Mouse (Mus musculus) heart, embryonic 11.5 days (tissue): ENCODE measurements around the gene Cdkl4. TPM values are rescaled to one million over a fixed set of nuclear protein-coding genes. Genes with fewer than 3 reads are reported as not detected.

Experiments
- ATAC-seq: fragments of 200-750 bp; cut with Nextera tagmentation; replicated peaks from 2 replicates; pipeline ENCODE4 v1.8.0; 2017; ENCODE audit warnings: moderate library complexity; ENCODE audit not compliant: insufficient number of reproducible peaks, low FRiP score, low TSS enrichment
- H3K27ac ChIP-seq: fragments of 300-500 bp; sonication (generic); 2 replicates; pipeline ENCODE4 v1.5.1; 2014; ENCODE audit warnings: mild to moderate bottlenecking, low read depth, low read length
- H3K27me3 ChIP-seq: fragments of 300-500 bp; sonication (generic); 2 replicates; pipeline ENCODE4 v1.6.1; 2014; ENCODE audit warnings: mild to moderate bottlenecking, low read length, mixed read lengths; ENCODE audit not compliant: control insufficient read depth, insufficient read depth
- H3K36me3 ChIP-seq: fragments of 300-500 bp; sonication (generic); 2 replicates; pipeline ENCODE4 v1.6.1; 2014; ENCODE audit warnings: mild to moderate bottlenecking, low read length, moderate library complexity, mixed read lengths; ENCODE audit not compliant: control insufficient read depth, insufficient read depth
- H3K4me1 ChIP-seq: fragments of 300-500 bp; sonication (generic); 2 replicates; pipeline ENCODE4 v1.6.1; 2014; ENCODE audit warnings: low read length; ENCODE audit not compliant: control insufficient read depth, insufficient read depth
- H3K4me2 ChIP-seq: fragments of 300-500 bp; sonication (generic); 2 replicates; pipeline ENCODE4 v1.6.1; 2014; ENCODE audit warnings: mild to moderate bottlenecking, moderate library complexity
- H3K4me3 ChIP-seq: fragments of 300-500 bp; sonication (generic); 2 replicates; pipeline ENCODE4 v1.5.1; 2014; ENCODE audit warnings: low read depth, low read length
- H3K9ac ChIP-seq: fragments of 300-500 bp; sonication (generic); 2 replicates; pipeline ENCODE4 v1.6.1; 2014; ENCODE audit warnings: mild to moderate bottlenecking, low read depth, low read length, moderate library complexity
- H3K9me3 ChIP-seq: fragments of 300-500 bp; sonication (generic); replicated peaks from 2 replicates; pipeline ENCODE4 v1.6.1; 2016; ENCODE audit warnings: low read length; ENCODE audit not compliant: control insufficient read depth
- WGBS: fragments of 180-500 bp; shearing (Covaris S2); extraction: QIAGEN DNeasy Blood & Tissue Kit; methylation state at CpG from one replicate; pipeline ENCODE4 v1.1.7; 2014; ENCODE audit not compliant: insufficient replicate concordance; 5-methylcytosine and 5-hydroxymethylcytosine counted together
- polyA plus RNA-seq: library from polyadenylated mRNA; unstranded; fragments of >200 nt; fragmentation: Nextera tagmentation; extraction: Ambion mirVana; gene quantifications from 2 replicates; pipeline ENCODE4 v1.2.1, GENCODE M21; 2014

Gene Cdkl4
- 0.11 TPM in 1 of 2 replicates, not detected in the other for polyA plus RNA-seq

- H3K4me3 ChIP-seq, result peak within 1 kb of the TSS; percentile 47
- 64% methylated on average over 15 of the region's 15 CpGs for WGBS
- 0 out of 2 replicates have a peak, but pooled peaks cover 2% of the 10 kb centered on the region for H3K4me1 ChIP-seq
- H3K9ac ChIP-seq, result peak within 1 kb of the TSS; percentile 64
- no peak for ATAC-seq
- H3K27ac ChIP-seq, result no peak within 1 kb of the TSS
- H3K9me3 ChIP-seq, result no peaks in the 10 kb centered on the region
- H3K27me3 ChIP-seq, result 0 out of 2 replicates have a peak, but pooled peaks cover 2% of the 10 kb centered on the region
- H3K36me3 ChIP-seq, result no peaks in the 10 kb centered on the region; the same call in 1 of the 2 replicates
- H3K4me2 ChIP-seq, result peak within 1 kb of the TSS; percentile 92
Measured at GRCm38 (mm10) chr17:80577639-80578038, at the start of gene Cdkl4. TSS of gene Cdkl4 (minus strand) at chr17:80577813.

DNA sequence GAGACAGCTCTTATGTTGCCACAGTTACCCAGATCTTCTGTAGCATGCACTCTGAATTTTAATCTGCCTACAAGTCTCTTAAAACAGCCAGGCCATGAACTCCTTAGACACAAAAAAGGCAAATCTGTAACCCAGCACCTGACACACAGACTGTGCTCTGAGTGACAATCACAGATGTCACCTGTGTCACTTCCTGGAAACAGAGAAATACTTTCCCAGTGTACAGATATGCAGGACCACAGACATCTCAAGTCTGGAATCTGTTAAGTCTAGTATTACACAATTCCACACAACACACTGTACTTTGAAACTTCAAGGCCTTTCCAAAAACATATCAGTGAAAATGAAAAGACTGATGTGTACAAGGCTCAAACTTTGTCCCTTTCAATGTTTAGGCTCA is 47.4 kb upstream of the Cdkl4 start:
- no peaks in the 10 kb centered on the region for H3K36me3 ChIP-seq
- H3K4me1 ChIP-seq, result no peaks in the 10 kb centered on the region
- no peak for ATAC-seq
- H3K4me2 ChIP-seq, result no peak overlapping the region
- H3K4me3 ChIP-seq, result no peak overlapping the region
- no peak overlapping the region for H3K27ac ChIP-seq
- H3K9me3 ChIP-seq, result no peaks in the 10 kb centered on the region
- no peak overlapping the region for H3K9ac ChIP-seq
- H3K27me3 ChIP-seq, result no peaks in the 10 kb centered on the region

GRCm38 (mm10) chr17:80621691-80622090 is 44.1 kb upstream of the Cdkl4 start:
- 0 out of 2 replicates have a peak, but pooled peaks cover 4% of the 10 kb centered on the region for H3K4me1 ChIP-seq
- H3K9me3 ChIP-seq, result no peaks in the 10 kb centered on the region
- no peak for ATAC-seq
- peaks cover 6% of the 10 kb centered on the region; the same call in 1 of the 2 replicates for H3K36me3 ChIP-seq
- 65% methylated on average over 4 of the region's 4 CpGs for WGBS
- no peak overlapping the region for H3K4me2 ChIP-seq
- no peak overlapping the region for H3K27ac ChIP-seq
- H3K27me3 ChIP-seq, result no peaks in the 10 kb centered on the region
- H3K9ac ChIP-seq, result no peak overlapping the region
- H3K4me3 ChIP-seq, result no peak overlapping the region

DNA sequence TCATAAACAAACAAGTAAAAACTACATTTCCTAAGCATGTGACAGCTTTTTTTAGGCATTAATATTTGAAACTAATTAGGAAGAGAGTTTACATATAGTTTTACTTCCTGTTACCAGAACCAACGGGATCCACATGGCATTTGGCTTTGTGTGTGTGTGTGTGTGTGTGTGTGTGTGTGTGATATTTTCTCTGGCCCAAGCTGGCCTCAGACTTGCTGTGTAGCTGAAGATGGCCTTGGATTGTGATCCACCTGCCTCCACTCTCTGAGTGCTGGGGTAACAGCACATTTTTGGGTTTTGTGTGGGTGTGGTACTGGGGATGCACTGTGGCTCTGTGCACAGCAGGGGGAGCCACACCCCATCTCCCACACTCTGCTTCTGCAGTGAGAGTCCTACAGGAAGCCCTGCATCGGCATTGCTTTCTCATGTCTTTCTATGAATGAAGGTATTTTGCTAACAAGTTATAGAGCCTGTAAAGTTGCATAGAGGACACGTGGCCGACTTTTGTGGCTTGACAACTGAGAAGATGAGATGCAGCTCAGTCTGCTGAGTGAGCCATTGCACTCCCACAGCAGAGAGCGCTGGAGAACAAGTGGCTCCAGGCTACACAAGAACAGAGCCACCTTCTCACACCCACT is 43.3 kb upstream of the Cdkl4 start:
- no peaks in the 10 kb centered on the region for H3K27me3 ChIP-seq
- no peak overlapping the region for H3K27ac ChIP-seq
- no peak overlapping the region for H3K9ac ChIP-seq
- H3K4me2 ChIP-seq, result no peak overlapping the region
- WGBS, result 52% methylated on average over 5 of the region's 5 CpGs
- ATAC-seq, result no peak
- H3K36me3 ChIP-seq, result peaks cover 6% of the 10 kb centered on the region; the same call in 1 of the 2 replicates
- 0 out of 2 replicates have a peak, but pooled peaks cover 4% of the 10 kb centered on the region for H3K4me1 ChIP-seq
- no peak overlapping the region for H3K4me3 ChIP-seq
- no peaks in the 10 kb centered on the region for H3K9me3 ChIP-seq

GRCm38 (mm10) chr17:80619556-80619955 is 41.9 kb upstream of the Cdkl4 start:
- Histone ChIP-seq H3K36me3 (peaks cover 13% of the 10 kb centered on the region), H3K27ac (no peak overlapping the region), H3K4me3 (no peak overlapping the region), H3K27me3 (no peaks in the 10 kb centered on the region), H3K4me1 (0 out of 2 replicates have a peak, but pooled peaks cover 4% of the 10 kb centered on the region), H3K9me3 (no peaks in the 10 kb centered on the region), H3K9ac (no peak overlapping the region), H3K4me2 (no peak overlapping the region)
- 72% methylated on average over 13 of the region's 13 CpGs for WGBS
- ATAC-seq, result no peak

GRCm38 (mm10) chr17:80618890-80619289 is 41.3 kb upstream of the Cdkl4 start:
- 0 out of 2 replicates have a peak, but pooled peaks cover 4% of the 10 kb centered on the region for H3K4me1 ChIP-seq
- H3K27me3 ChIP-seq, result no peaks in the 10 kb centered on the region
- no peak overlapping the region for H3K9ac ChIP-seq
- no peak overlapping the region for H3K27ac ChIP-seq
- H3K4me2 ChIP-seq, result no peak overlapping the region
- H3K4me3 ChIP-seq, result no peak overlapping the region
- peaks cover 15% of the 10 kb centered on the region for H3K36me3 ChIP-seq
- H3K9me3 ChIP-seq, result no peaks in the 10 kb centered on the region
- 82% methylated on average over 5 of the region's 5 CpGs for WGBS
- ATAC-seq, result no peak

GRCm38 (mm10) chr17:80603806-80604205 is 26.2 kb upstream of the Cdkl4 start:
- H3K27ac ChIP-seq, result no peak overlapping the region
- WGBS, result 87% methylated on average over 6 of the region's 6 CpGs
- H3K4me3 ChIP-seq, result no peak overlapping the region
- no peak for ATAC-seq
- no peaks in the 10 kb centered on the region for H3K4me1 ChIP-seq
- H3K9ac ChIP-seq, result no peak overlapping the region
- H3K36me3 ChIP-seq, result peaks cover 46% of the 10 kb centered on the region
- no peaks in the 10 kb centered on the region for H3K27me3 ChIP-seq
- peaks cover 9% of the 10 kb centered on the region for H3K9me3 ChIP-seq
- H3K4me2 ChIP-seq, result no peak overlapping the region

DNA sequence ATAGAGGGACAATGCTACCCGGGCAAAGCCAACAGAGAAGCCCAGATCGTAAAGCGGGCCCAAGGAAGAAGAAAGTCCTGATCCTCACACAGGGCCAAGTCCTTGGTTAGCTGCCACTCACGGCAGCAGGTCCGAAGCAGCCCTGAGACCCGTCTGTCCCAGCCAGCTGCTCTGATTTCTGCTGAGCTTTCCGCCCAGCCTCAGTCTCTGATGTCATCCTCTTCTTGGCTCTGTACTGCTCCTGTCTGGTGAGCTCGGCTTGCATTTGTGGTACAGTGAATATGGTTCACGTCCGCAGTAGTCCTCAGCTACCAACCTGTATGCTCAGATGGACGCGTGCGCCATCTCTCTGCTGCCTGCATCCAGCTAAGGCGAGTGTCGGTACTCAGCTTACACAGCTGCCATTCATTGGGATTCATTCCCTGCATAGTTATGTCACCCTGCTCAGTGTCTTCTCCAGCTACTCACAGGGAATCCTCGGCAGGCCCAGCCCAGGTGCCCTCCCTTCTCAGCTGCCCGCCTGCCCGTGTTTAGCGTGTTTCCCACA is 25.5 kb upstream of the Cdkl4 start:
- Histone ChIP-seq H3K4me2 (no peak overlapping the region), H3K27me3 (no peaks in the 10 kb centered on the region), H3K4me1 (no peaks in the 10 kb centered on the region), H3K9ac (no peak overlapping the region), H3K36me3 (peaks cover 39% of the 10 kb centered on the region), H3K9me3 (peaks cover 5% of the 10 kb centered on the region; the same call in 1 of the 2 replicates), H3K27ac (no peak overlapping the region), H3K4me3 (no peak overlapping the region)
- no peak for ATAC-seq
- WGBS, result 90% methylated on average over 19 of the region's 19 CpGs

GRCm38 (mm10) chr17:80601371-80601770 is 23.8 kb upstream of the Cdkl4 start:
- ATAC-seq, result no peak
- H3K27me3 ChIP-seq, result no peaks in the 10 kb centered on the region
- peaks cover 43% of the 10 kb centered on the region for H3K36me3 ChIP-seq
- peaks cover 5% of the 10 kb centered on the region; the same call in 1 of the 2 replicates for H3K9me3 ChIP-seq
- WGBS, result 58% methylated on average over 13 of the region's 13 CpGs
- no peak overlapping the region for H3K4me2 ChIP-seq
- no peak overlapping the region for H3K9ac ChIP-seq
- no peak overlapping the region for H3K27ac ChIP-seq
- no peak overlapping the region for H3K4me3 ChIP-seq
- H3K4me1 ChIP-seq, result no peaks in the 10 kb centered on the region
